Mouse (Mus musculus): ENCODE results near the gene Ak4. TPM values are rescaled to one million over a fixed set of nuclear protein-coding genes. Genes with fewer than 3 reads are reported as not detected.

Gene Ak4
- polyA plus RNA-seq, 1 experiment from 2014 or later: 5.9 TPM

DNA sequence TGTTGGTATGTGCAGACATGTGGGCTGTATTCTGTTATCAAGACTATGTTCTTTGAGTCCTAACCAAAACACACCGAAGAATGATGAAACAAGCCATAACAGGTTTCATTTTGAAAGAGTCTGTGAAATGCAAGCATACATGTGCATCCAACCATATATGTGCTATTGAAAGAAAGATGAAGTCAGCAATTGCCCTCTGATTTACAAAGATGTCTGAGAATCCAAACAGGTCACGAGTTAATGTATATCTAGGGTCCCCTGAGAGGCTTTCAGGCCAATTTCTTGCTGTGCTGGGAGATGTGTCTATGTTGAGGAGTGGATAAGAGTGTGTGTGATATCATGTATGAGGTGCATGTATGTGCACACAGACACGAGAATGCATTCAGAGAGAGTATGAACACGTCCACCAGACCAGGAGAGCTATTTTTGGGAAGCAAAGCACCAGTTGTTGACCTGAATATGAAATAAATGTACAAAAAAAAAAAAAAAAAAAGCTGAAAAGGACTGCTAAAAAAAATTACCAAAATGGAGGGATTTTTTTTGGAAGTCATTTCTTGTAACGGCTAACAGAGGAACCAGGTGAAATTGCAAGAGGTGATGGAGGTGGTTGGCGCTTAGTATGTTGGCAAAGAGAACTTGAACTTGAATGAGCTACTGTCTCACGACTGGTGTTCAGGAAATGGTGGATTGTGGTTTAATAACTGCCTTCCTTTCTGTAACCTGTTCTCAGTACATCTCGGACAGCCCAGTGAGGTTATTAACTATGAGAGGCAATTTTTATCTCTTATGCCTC, 91.2 kb downstream of the Ak4 start:
- 75% methylated on average over 8 of the region's 8 CpGs for WGBS

DNA sequence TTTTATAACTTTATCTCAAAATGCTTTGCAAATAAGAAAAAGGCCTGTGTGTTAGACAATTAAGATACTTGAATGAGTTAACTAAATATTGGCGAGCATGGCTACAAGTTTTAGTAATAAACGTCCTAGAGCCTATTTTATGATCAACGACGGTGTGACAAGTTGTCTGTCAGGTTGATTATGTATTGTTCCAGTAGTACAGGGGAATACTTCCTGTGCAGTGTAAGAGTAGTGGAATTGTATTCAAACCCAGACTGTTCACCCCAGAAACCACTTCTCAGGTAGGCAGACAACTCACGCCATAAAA, 91.8 kb downstream of the Ak4 start:
- Histone ChIP-seq H3K4me3 (ENCODE audit: low read depth, low read length) (no peak overlapping the region), H3K4me1 (ENCODE audit: insufficient read depth) (0 out of 2 replicates have a peak, but pooled peaks cover 5% of the 10 kb centered on the region), H3K36me3 (ENCODE audit: insufficient read depth) (no peaks in the 10 kb centered on the region), H3K27ac (ENCODE audit: low read depth) (no peak overlapping the region), H3K9ac (no peak overlapping the region), H3K9me3 (ENCODE audit: low read depth, low read length) (no peaks in the 10 kb centered on the region), H3K4me2 (no peak overlapping the region), H3K27me3 (ENCODE audit: insufficient read depth, low read length) (peaks cover 23% of the 10 kb centered on the region)
- TF ChIP-seq CTCF (IDR thresholded peaks at IDR 0.05; ENCODE audit: low read depth): no peak
- ATAC-seq (ENCODE audit: insufficient read depth): no peak
- no peak for DNase-seq
- 61% methylated on average over 5 of the region's 5 CpGs for WGBS

More for the DNA sequence above, 91.2 kb downstream of the Ak4 start:
- H3K27me3 ChIP-seq (ENCODE audit: insufficient read depth, low read length): peaks cover 23% of the 10 kb centered on the region
- H3K4me2 ChIP-seq: no peak overlapping the region
- no peak for TF ChIP-seq CTCF (IDR thresholded peaks at IDR 0.05; ENCODE audit: low read depth)
- no peaks in the 10 kb centered on the region for H3K36me3 ChIP-seq (ENCODE audit: insufficient read depth)
- no peaks in the 10 kb centered on the region for H3K9me3 ChIP-seq (ENCODE audit: low read depth, low read length)
- 0 out of 2 replicates have a peak, but pooled peaks cover 5% of the 10 kb centered on the region for H3K4me1 ChIP-seq (ENCODE audit: insufficient read depth)
- no peak overlapping the region for H3K27ac ChIP-seq (ENCODE audit: low read depth)
- no peak for ATAC-seq (ENCODE audit: insufficient read depth)
- H3K9ac ChIP-seq: no peak overlapping the region
- H3K4me3 ChIP-seq (ENCODE audit: low read depth, low read length): no peak overlapping the region
- no peak for DNase-seq

- ATAC-seq (ENCODE audit: insufficient read depth) (no peak), DNase-seq (no peak)
- no peak overlapping the region for H3K9ac ChIP-seq
- no peaks in the 10 kb centered on the region for H3K36me3 ChIP-seq (ENCODE audit: insufficient read depth)
- 80% methylated on average over 5 of the region's 5 CpGs for WGBS
- H3K27ac ChIP-seq (ENCODE audit: low read depth): no peak overlapping the region
- no peak overlapping the region for H3K4me2 ChIP-seq
- no peak for TF ChIP-seq CTCF (IDR thresholded peaks at IDR 0.05; ENCODE audit: low read depth)
- H3K4me1 ChIP-seq (ENCODE audit: insufficient read depth): 0 out of 2 replicates have a peak, but pooled peaks cover 5% of the 10 kb centered on the region
- peaks cover 23% of the 10 kb centered on the region for H3K27me3 ChIP-seq (ENCODE audit: insufficient read depth, low read length)
- no peak overlapping the region for H3K4me3 ChIP-seq (ENCODE audit: low read depth, low read length)
- H3K9me3 ChIP-seq (ENCODE audit: low read depth, low read length): no peaks in the 10 kb centered on the region
Observed at GRCm38 (mm10) chr4:101511768-101512521, 92.9 kb downstream of the Ak4 start.

- H3K4me3 ChIP-seq (ENCODE audit: low read depth, low read length): no peak overlapping the region
- TF ChIP-seq CTCF (IDR thresholded peaks at IDR 0.05; ENCODE audit: low read depth): no peak
- no peak overlapping the region for H3K27ac ChIP-seq (ENCODE audit: low read depth)
- H3K9ac ChIP-seq: no peak overlapping the region
- H3K36me3 ChIP-seq (ENCODE audit: insufficient read depth): no peaks in the 10 kb centered on the region
- 89% methylated on average over 3 of the region's 3 CpGs for WGBS
- no peak for DNase-seq
- no peak overlapping the region for H3K4me2 ChIP-seq
- H3K27me3 ChIP-seq (ENCODE audit: insufficient read depth, low read length): peaks cover 18% of the 10 kb centered on the region
- ATAC-seq (ENCODE audit: insufficient read depth): no peak
- H3K4me1 ChIP-seq (ENCODE audit: insufficient read depth): 0 out of 2 replicates have a peak, but pooled peaks cover 5% of the 10 kb centered on the region
- no peaks in the 10 kb centered on the region for H3K9me3 ChIP-seq (ENCODE audit: low read depth, low read length)
Observed at GRCm38 (mm10) chr4:101513251-101513650, 94.2 kb downstream of the Ak4 start.

GRCm38 (mm10) chr4:101515853-101516252, 96.8 kb downstream of the Ak4 start:
- Histone ChIP-seq H3K27ac (ENCODE audit: low read depth) (no peak overlapping the region), H3K9me3 (ENCODE audit: low read depth, low read length) (no peaks in the 10 kb centered on the region), H3K27me3 (ENCODE audit: insufficient read depth, low read length) (no peaks in the 10 kb centered on the region), H3K4me1 (ENCODE audit: insufficient read depth) (no peaks in the 10 kb centered on the region), H3K4me3 (ENCODE audit: low read depth, low read length) (no peak overlapping the region), H3K36me3 (ENCODE audit: insufficient read depth) (no peaks in the 10 kb centered on the region), H3K4me2 (no peak overlapping the region), H3K9ac (no peak overlapping the region)
- DNase-seq (no peak), ATAC-seq (ENCODE audit: insufficient read depth) (no peak)
- TF ChIP-seq CTCF (IDR thresholded peaks at IDR 0.05; ENCODE audit: low read depth): no peak
- 90% methylated on average over 14 of the region's 14 CpGs for whole genome bisulfite sequencing

Other genes with a start within 250 kb of the Ak4 start
- gene Jak1, start 154.0 kb upstream of the Ak4 start, polyA plus RNA-seq (2014; fragmentation: Nextera tagmentation; extraction: Ambion mirVana): 85.0 and 85.5 TPM in 2 replicates
- 0.11 and 0.16 TPM in 2 replicates for gene Dnajc6, start 77.4 kb downstream of the Ak4 start, polyA plus RNA-seq (2014; fragmentation: Nextera tagmentation; extraction: Ambion mirVana)
- 87.9 and 88.4 TPM in 2 replicates for gene Leprot, start 228.4 kb downstream of the Ak4 start, polyA plus RNA-seq (2014; fragmentation: Nextera tagmentation; extraction: Ambion mirVana)

All from lung, embryonic 14.5 days (tissue).